Mouse (Mus musculus): ENCODE measurements around the gene Pwp2. TPM values are rescaled to one million over a fixed set of nuclear protein-coding genes. Genes with fewer than 3 reads are reported as not detected.
A peak's percentile ranks its signal among the peaks of the same experiment; 100 is the strongest.

Gene Pwp2
- polyA plus RNA-seq, 1 experiment: 2.9 TPM

DNA sequence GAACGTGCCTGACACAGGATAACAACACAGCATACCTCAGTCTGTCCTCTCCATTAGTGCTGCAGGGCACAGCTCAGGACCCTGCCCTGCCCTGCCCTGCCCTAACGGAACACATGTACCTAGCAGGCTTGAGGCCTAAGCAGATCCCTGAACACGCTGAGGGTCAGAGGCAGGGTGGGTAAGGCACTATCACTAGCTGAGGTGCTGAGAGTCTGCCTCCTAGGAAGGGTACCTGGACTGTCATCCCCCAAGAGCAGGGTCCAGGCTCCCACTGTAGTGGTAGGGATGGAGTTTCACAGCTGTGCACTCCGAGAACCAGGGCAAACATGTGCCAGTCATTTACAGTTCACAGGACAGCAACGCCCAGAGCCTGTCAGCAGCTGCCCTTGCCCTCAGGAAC is 10.5 kb downstream of the Pwp2 start:
- TF ChIP-seq GATA1 (IDR thresholded peaks at IDR 0.05; ENCODE audit: borderline replicate concordance, low read length): no peak
- TF ChIP-seq FLI1 (IDR thresholded peaks at IDR 0.05; ENCODE audit: low read length): no peak
- no peaks in the 10 kb centered on the region for H3K27me3 ChIP-seq (replicated peaks)
- no peak overlapping the region for H3K4me3 ChIP-seq (replicated peaks)
- peaks cover 19% of the 10 kb centered on the region for H3K4me1 ChIP-seq
- H3K9me3 ChIP-seq: no peaks in the 10 kb centered on the region
- peaks cover 91% of the 10 kb centered on the region for H3K36me3 ChIP-seq (replicated peaks; ENCODE audit: low read length)

DNA sequence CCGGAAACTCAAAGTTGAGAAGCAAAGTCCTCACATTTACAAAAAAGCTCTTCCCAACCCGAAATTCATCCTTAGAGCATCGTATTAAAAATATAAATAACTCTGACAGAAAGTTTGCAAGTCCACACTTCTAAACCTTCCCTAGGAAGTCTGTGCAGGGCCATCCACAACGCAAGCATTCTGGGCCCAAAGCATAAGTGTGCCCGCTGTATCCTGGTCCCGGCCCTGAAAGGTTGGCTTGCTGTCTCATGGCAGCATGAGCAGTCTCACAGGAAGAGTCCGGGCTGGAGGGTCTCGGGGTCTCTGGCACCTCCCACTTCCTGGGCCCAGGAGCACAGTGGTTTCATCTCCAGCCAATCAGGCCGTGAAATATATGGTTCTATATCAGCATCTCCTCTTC is 13.4 kb downstream of the Pwp2 start:
- Histone ChIP-seq H3K4me1 (peaks cover 37% of the 10 kb centered on the region), H3K4me3 (replicated peaks) (no peak overlapping the region), H3K27me3 (replicated peaks) (no peaks in the 10 kb centered on the region), H3K9me3 (no peaks in the 10 kb centered on the region), H3K36me3 (replicated peaks; ENCODE audit: low read length) (peaks cover 82% of the 10 kb centered on the region)
- TF ChIP-seq GATA1 (IDR thresholded peaks at IDR 0.05; ENCODE audit: borderline replicate concordance, low read length) (no peak), FLI1 (IDR thresholded peaks at IDR 0.05; ENCODE audit: low read length) (no peak)

DNA sequence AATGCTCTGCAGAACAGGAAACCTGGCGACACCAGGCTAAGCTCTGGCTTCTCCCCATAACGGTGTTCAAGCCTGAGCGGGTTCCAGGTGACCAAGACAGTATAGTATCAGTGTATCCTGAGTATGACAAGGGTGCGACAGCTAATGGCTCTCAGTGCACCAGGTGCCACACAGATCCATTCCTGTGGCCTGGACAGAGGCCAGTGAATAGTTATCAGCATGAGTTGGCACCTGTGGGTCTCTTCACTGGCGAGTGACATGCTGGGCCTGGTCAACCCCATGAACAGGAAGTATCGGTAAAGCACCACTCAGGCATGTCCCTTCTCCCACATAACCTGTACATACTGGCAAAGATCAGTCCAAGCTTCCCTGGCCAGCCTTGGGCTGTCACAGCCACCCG is 13.9 kb downstream of the Pwp2 start:
- Histone ChIP-seq H3K27me3 (replicated peaks) (no peaks in the 10 kb centered on the region), H3K36me3 (replicated peaks; ENCODE audit: low read length) (peaks cover 82% of the 10 kb centered on the region), H3K9me3 (no peaks in the 10 kb centered on the region), H3K4me3 (replicated peaks) (no peak overlapping the region), H3K4me1 (peaks cover 37% of the 10 kb centered on the region)
- TF ChIP-seq GATA1 (IDR thresholded peaks at IDR 0.05; ENCODE audit: borderline replicate concordance, low read length) (no peak), FLI1 (IDR thresholded peaks at IDR 0.05; ENCODE audit: low read length) (no peak)

DNA sequence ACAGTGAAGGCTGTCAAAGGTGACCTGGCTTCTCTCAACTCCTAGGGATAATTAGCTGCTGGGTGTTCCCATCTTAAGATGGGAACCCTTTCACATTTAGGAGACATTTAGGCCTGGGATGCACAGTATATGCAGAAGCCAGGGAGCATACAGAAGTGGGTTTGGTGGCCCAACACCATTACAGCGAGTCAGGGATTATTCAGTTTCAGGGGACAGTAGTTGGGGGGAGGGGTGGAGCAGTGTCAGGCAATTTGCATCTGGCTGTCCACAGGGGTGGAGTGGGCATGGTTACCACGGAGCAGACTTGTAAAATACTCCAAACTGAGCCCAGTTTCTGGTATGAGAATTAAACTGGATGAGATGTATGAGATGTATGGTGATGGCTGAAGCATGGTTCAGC is 14.5 kb downstream of the Pwp2 start:
- TF ChIP-seq FLI1 (IDR thresholded peaks at IDR 0.05; ENCODE audit: low read length) (no peak), GATA1 (IDR thresholded peaks at IDR 0.05; ENCODE audit: borderline replicate concordance, low read length) (no peak)
- Histone ChIP-seq H3K4me1 (peaks cover 37% of the 10 kb centered on the region), H3K27me3 (replicated peaks) (no peaks in the 10 kb centered on the region), H3K36me3 (replicated peaks; ENCODE audit: low read length) (peaks cover 82% of the 10 kb centered on the region), H3K9me3 (no peaks in the 10 kb centered on the region), H3K4me3 (replicated peaks) (peak overlapping the region; percentile 98)

DNA sequence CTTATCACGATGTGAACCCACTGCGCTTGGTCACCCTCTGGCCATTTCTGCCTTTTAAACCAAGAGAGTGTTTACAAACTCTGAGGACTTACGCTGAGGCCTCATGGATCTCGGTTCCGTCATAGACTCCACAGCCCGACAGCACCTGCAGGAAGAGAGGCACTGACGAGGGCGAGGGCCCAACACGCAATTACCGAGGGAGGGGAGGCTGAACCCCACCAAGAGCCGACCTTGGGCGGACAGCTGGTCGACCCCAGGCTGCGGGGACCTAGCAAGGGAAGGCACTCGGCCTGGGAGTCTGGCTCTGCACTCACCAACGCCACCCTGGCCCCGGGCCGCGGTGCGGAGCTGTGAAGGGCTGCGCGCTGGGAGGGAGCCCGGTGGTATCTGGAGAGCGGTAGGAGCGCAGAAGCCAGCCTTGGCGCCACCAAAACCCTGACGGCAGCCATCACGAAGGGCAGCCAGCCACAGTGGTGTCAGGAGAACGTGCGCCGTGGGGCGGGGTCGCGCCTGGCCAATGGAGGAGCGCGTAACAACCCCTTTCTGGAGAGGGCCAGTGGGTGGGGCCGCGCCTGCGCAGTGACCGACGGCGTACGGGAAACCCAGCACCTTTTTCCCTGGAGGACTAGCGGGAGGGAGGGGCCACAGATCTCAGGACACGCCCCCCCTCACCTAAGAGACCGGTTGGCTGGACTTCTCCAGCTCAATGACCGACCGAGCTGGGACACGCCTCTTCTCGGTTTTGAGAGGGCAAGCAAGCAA is 15.5 kb downstream of the Pwp2 start, which contains the start of gene D10Jhu81e:
Gene D10Jhu81e (minus strand): TSS at position 502 of the 762 bp plus-strand sequence.
- peaks cover 82% of the 10 kb centered on the region for H3K36me3 ChIP-seq (replicated peaks; ENCODE audit: low read length)
- TF ChIP-seq GATA1 (IDR thresholded peaks at IDR 0.05; ENCODE audit: borderline replicate concordance, low read length) (no peak), FLI1 (IDR thresholded peaks at IDR 0.05; ENCODE audit: low read length) (no peak)

DNA sequence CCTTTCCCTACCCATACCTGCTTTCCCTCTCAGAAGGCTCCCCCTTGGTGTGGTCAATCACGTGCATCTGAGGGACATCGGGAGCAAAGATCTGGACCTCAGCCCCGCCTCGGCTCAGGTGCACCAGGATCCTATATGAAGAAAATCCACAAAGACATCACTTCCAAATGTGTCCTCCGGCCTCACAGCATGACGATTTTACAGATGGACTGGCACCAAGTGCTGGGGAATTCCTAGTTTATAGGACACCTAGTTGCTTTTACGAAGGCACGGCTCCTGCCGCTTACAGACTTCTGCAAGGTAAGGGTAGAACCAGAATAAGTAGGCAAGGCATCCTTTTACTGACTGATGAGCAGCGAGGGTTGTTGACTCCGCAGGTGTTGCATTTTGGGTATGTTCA is 16.2 kb downstream of the Pwp2 start:
- H3K27me3 ChIP-seq (replicated peaks): no peaks in the 10 kb centered on the region
- no peak for TF ChIP-seq FLI1 (IDR thresholded peaks at IDR 0.05; ENCODE audit: low read length)
- TF ChIP-seq GATA1 (IDR thresholded peaks at IDR 0.05; ENCODE audit: borderline replicate concordance, low read length): no peak
- peaks cover 82% of the 10 kb centered on the region for H3K36me3 ChIP-seq (replicated peaks; ENCODE audit: low read length)

More for the DNA sequence above, 15.5 kb downstream of the Pwp2 start, which contains the start of gene D10Jhu81e:
- no peaks in the 10 kb centered on the region for H3K27me3 ChIP-seq (replicated peaks)
- H3K9me3 ChIP-seq: no peaks in the 10 kb centered on the region
- H3K4me1 ChIP-seq: peaks cover 37% of the 10 kb centered on the region
- H3K4me3 ChIP-seq (replicated peaks): peak within 1 kb of the TSS; percentile 98

DNA sequence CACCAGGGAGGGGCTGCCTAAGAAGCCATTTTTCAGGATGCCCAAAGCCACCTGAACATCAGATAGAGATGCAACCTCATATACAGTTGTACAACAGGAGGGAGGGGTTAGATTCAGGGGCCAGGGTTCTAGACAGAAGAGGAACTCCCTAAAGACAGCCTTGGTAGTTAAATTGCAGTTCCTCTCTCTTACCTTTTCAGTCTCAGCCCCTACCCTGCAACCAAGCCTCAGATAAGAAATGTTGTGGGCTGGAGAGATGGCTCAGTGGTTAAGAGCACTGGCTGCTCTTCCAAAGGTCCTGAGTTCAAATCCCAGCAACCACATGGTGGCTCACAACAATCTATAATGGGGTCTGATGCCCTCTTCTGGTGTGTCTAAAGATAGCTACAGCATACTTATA is 17.2 kb downstream of the Pwp2 start:
- no peak for TF ChIP-seq FLI1 (IDR thresholded peaks at IDR 0.05; ENCODE audit: low read length)
- no peaks in the 10 kb centered on the region for H3K27me3 ChIP-seq (replicated peaks)
- peaks cover 48% of the 10 kb centered on the region for H3K4me1 ChIP-seq
- H3K9me3 ChIP-seq: no peaks in the 10 kb centered on the region
- no peak overlapping the region for H3K4me3 ChIP-seq (replicated peaks)
- peaks cover 82% of the 10 kb centered on the region for H3K36me3 ChIP-seq (replicated peaks; ENCODE audit: low read length)

More for the DNA sequence above, 16.2 kb downstream of the Pwp2 start:
- Histone ChIP-seq H3K4me1 (peaks cover 38% of the 10 kb centered on the region), H3K4me3 (replicated peaks) (peak overlapping the region; percentile 98), H3K9me3 (no peaks in the 10 kb centered on the region)

DNA sequence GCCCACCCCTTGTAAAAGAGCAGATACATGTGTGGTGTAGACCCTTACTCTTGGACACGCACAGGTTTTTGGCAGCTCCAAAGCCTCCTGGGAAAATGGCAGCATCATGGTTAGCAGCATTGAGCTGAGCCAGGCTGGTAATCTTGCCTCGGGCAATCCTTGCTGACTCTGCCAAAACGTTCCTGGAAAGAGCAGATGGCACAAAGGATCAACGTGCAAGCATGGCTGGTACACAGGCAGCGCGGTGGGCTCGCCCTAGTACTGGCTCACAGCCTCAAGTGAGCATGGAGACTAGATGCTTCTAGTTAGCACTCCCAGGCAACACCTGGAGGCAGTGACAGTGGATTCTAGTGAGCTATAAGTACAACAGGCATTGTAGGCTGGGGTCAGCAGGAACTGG is 17.6 kb downstream of the Pwp2 start:
- peaks cover 52% of the 10 kb centered on the region for H3K4me1 ChIP-seq
- H3K36me3 ChIP-seq (replicated peaks; ENCODE audit: low read length): peaks cover 82% of the 10 kb centered on the region

DNA sequence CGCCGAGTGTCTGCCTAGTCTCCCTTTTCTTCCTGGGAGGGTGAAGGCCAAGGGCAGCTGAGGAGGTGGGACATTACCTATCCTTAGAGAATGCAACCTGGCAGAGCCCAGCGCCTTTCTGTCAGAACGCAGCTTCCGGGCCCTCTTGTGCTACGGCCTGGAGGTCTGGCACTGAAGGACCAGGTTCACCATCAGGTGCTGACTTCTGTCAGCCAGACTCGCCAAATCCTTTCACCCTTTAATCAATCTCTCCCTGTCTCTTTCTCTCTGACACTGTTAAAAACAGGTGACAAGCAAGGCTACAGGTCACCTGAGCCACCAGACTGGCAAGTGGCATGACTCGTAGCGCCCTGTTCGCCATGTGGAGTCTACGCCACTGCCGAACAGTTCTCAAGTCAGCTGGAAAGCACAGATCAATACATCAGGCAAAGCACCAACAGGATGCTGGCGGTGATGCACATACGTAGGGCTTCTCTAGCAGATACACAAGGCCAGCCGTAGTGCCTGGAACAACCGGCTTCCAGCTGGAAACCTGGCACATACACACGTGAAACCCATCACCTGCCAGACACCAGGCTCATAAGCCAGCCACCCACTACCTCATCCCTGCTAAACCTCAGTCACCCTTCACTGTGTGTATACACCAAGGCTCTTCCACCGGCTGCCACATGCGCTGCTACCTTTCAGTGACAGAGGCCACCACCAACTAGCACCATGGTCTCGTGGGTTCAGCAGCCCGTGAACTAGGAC is 19.5 kb downstream of the Pwp2 start:
- Histone ChIP-seq H3K9me3 (no peaks in the 10 kb centered on the region), H3K27me3 (replicated peaks) (no peaks in the 10 kb centered on the region), H3K4me3 (replicated peaks) (no peak overlapping the region), H3K4me1 (peaks cover 58% of the 10 kb centered on the region), H3K36me3 (replicated peaks; ENCODE audit: low read length) (peaks cover 82% of the 10 kb centered on the region)
- no peak for TF ChIP-seq FLI1 (IDR thresholded peaks at IDR 0.05; ENCODE audit: low read length)
- TF ChIP-seq GATA1 (IDR thresholded peaks at IDR 0.05; ENCODE audit: borderline replicate concordance, low read length): no peak

More for the DNA sequence above, 17.6 kb downstream of the Pwp2 start:
- Histone ChIP-seq H3K9me3 (no peaks in the 10 kb centered on the region), H3K4me3 (replicated peaks) (no peak overlapping the region), H3K27me3 (replicated peaks) (no peaks in the 10 kb centered on the region)
- no peak for TF ChIP-seq GATA1 (IDR thresholded peaks at IDR 0.05; ENCODE audit: borderline replicate concordance, low read length)
- no peak for TF ChIP-seq FLI1 (IDR thresholded peaks at IDR 0.05; ENCODE audit: low read length)

DNA sequence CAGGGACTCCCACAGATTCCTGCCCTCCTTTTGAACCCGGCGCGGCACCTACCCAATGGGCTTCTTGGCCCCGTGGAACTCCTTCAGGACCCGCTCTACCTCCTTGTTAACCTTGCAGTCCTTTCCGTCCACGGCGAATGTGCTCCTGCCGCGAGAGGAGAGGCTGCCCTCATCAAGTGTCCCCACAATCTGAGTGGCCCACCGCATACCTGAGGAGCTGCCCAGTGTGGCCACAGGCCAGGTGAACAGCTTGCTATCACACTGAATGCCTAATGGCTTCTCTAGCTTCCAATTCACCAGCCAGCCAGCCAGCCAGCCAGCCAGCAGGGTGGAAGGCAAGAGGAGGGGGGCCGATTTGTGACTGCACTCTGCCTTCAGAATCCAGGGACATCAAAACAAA is 20.2 kb downstream of the Pwp2 start:
- peaks cover 85% of the 10 kb centered on the region for H3K36me3 ChIP-seq (replicated peaks; ENCODE audit: low read length)

More for the DNA sequence above, 20.2 kb downstream of the Pwp2 start:
- H3K9me3 ChIP-seq: no peaks in the 10 kb centered on the region
- no peak overlapping the region for H3K4me3 ChIP-seq (replicated peaks)
- peaks cover 58% of the 10 kb centered on the region for H3K4me1 ChIP-seq
- no peaks in the 10 kb centered on the region for H3K27me3 ChIP-seq (replicated peaks)
- TF ChIP-seq FLI1 (IDR thresholded peaks at IDR 0.05; ENCODE audit: low read length) (no peak), GATA1 (IDR thresholded peaks at IDR 0.05; ENCODE audit: borderline replicate concordance, low read length) (no peak)

Data from megakaryocyte, embryonic 14.5 days (primary cell).